Mouse (Mus musculus): ENCODE measurements around the gene Olfr57.
"Not testable (repeated sequence)": the region's sequence is repeated elsewhere in the genome, so short reads cannot be mapped to it uniquely, and the experiment has no call there.

- not testable (repeated sequence) for TF ChIP-seq CTCF (IDR thresholded peaks at IDR 0.05; ENCODE audit: control insufficient read depth, insufficient read depth, insufficient replicate concordance, low read depth, low read length); POLR2A (IDR thresholded peaks at IDR 0.05; ENCODE audit: control insufficient read depth, low read depth, low read length)
These were observed 13.9 kb downstream of the Olfr57 start for GRCm38 (mm10) chr10:79042457-79042856.
